Mouse (Mus musculus) forebrain, embryonic 15.5 days (tissue): Measurements from ENCODE around the gene Lrmda. TPM values are rescaled to one million over a fixed set of nuclear protein-coding genes. Genes with fewer than 3 reads are reported as not detected.
"Not testable (repeated sequence)": the region's sequence is repeated elsewhere in the genome, so short reads cannot be mapped to it uniquely, and the experiment has no call there.

Experiments
- ATAC-seq: fragments of 200-750 bp; cut with Nextera tagmentation; replicated peaks from 2 replicates; pipeline ENCODE4 v1.8.0; 2017; ENCODE audit warnings: mild to moderate bottlenecking, moderate TSS enrichment, moderate library complexity
- H3K27ac ChIP-seq: fragments of 300-500 bp; sonication (generic); replicated peaks from 2 replicates; pipeline ENCODE4 v1.5.1; 2015; ENCODE audit warnings: mild to moderate bottlenecking, inconsistent platforms
- H3K27me3 ChIP-seq: fragments of 300-500 bp; sonication (generic); 2 replicates; pipeline ENCODE4 v1.6.1; 2015; ENCODE audit warnings: inconsistent platforms
- H3K36me3 ChIP-seq: fragments of 300-500 bp; sonication (generic); 2 replicates; pipeline ENCODE4 v1.6.1; 2015; ENCODE audit warnings: mild to moderate bottlenecking, inconsistent platforms
- H3K4me1 ChIP-seq: fragments of 300-500 bp; sonication (generic); 2 replicates; pipeline ENCODE4 v1.6.1; 2015; ENCODE audit warnings: inconsistent platforms
- H3K4me2 ChIP-seq: fragments of 300-500 bp; sonication (generic); replicated peaks from 2 replicates; pipeline ENCODE4 v1.6.1; 2015; ENCODE audit warnings: mild to moderate bottlenecking, inconsistent platforms
- H3K4me3 ChIP-seq: fragments of 300-500 bp; sonication (generic); 2 replicates; pipeline ENCODE4 v1.5.1; 2015; ENCODE audit warnings: mild to moderate bottlenecking, inconsistent platforms
- H3K9ac ChIP-seq: fragments of 300-500 bp; sonication (generic); replicated peaks from 2 replicates; pipeline ENCODE4 v1.6.1; 2015; ENCODE audit warnings: mild to moderate bottlenecking, inconsistent platforms
- H3K9me3 ChIP-seq: fragments of 300-500 bp; sonication (generic); 2 replicates; pipeline ENCODE4 v1.6.1; 2016; ENCODE audit warnings: inconsistent platforms
- WGBS: fragments of 180-500 bp; shearing (Covaris S2); methylation state at CpG from one replicate; pipeline ENCODE4 v1.1.7; 2015; ENCODE audit warnings: mixed read lengths; 5-methylcytosine and 5-hydroxymethylcytosine counted together
- polyA plus RNA-seq: library from polyadenylated mRNA; unstranded; fragments of >200 nt; fragmentation: Nextera tagmentation; extraction: Ambion mirVana; gene quantifications from 2 replicates; pipeline ENCODE4 v1.2.1, GENCODE M21; 2015

The Lrmda gene
- polyA plus RNA-seq, 1 experiment from 2014 or later, result 0.15 TPM

GRCm38 (mm10) chr14:22577411-22578037 lies 558.0 kb downstream of the Lrmda start:
- WGBS, result 20% methylated on average over 13 of the region's 13 CpGs
- H3K4me2 ChIP-seq, result peak overlapping the region; percentile 28
- peaks cover 17% of the 10 kb centered on the region for H3K27me3 ChIP-seq
- peaks cover 16% of the 10 kb centered on the region for H3K4me1 ChIP-seq
- no peak overlapping the region for H3K4me3 ChIP-seq
- H3K36me3 ChIP-seq, result no peaks in the 10 kb centered on the region
- ATAC-seq, result 0 out of 2 replicates have a peak, but pooled peaks have one; percentile 15
- H3K9ac ChIP-seq, result 0 out of 2 replicates have a peak overlapping the region, but pooled peaks have one; percentile 15
- H3K9me3 ChIP-seq, result no peaks in the 10 kb centered on the region
- no peak overlapping the region for H3K27ac ChIP-seq

GRCm38 (mm10) chr14:22578224-22578623 lies 558.7 kb downstream of the Lrmda start:
- 16% methylated on average over 6 of the region's 6 CpGs for WGBS
- no peak overlapping the region for H3K9ac ChIP-seq
- no peaks in the 10 kb centered on the region for H3K9me3 ChIP-seq
- peak overlapping the region; percentile 28 for H3K4me2 ChIP-seq
- no peak overlapping the region for H3K4me3 ChIP-seq
- H3K36me3 ChIP-seq, result no peaks in the 10 kb centered on the region
- H3K27me3 ChIP-seq, result peaks cover 13% of the 10 kb centered on the region
- H3K27ac ChIP-seq, result no peak overlapping the region
- peak; percentile 40; the same call in 1 of the 2 replicates for ATAC-seq
- peaks cover 16% of the 10 kb centered on the region for H3K4me1 ChIP-seq

- ATAC-seq, result no peak
- 91% methylated on average over 3 of the region's 3 CpGs for WGBS
These were observed 559.5 kb downstream of the Lrmda start for GRCm38 (mm10) chr14:22578986-22579385.

GRCm38 (mm10) chr14:22582065-22582464 lies 562.6 kb downstream of the Lrmda start:
- no peak overlapping the region for H3K9ac ChIP-seq
- H3K4me1 ChIP-seq, result peaks cover 10% of the 10 kb centered on the region
- no peak for ATAC-seq
- 93% methylated on average over 9 of the region's 9 CpGs for WGBS
- no peaks in the 10 kb centered on the region for H3K9me3 ChIP-seq
- no peak overlapping the region for H3K4me3 ChIP-seq
- H3K4me2 ChIP-seq, result no peak overlapping the region
- no peaks in the 10 kb centered on the region for H3K36me3 ChIP-seq
- peaks cover 14% of the 10 kb centered on the region; the same call in 1 of the 2 replicates for H3K27me3 ChIP-seq
- no peak overlapping the region for H3K27ac ChIP-seq

More at GRCm38 (mm10) chr14:22578986-22579385, 559.5 kb downstream of the Lrmda start:
- H3K4me3 ChIP-seq, result no peak overlapping the region
- H3K9ac ChIP-seq, result no peak overlapping the region
- no peak overlapping the region for H3K27ac ChIP-seq
- H3K4me1 ChIP-seq, result peaks cover 16% of the 10 kb centered on the region
- H3K4me2 ChIP-seq, result no peak overlapping the region
- no peaks in the 10 kb centered on the region for H3K36me3 ChIP-seq
- H3K9me3 ChIP-seq, result no peaks in the 10 kb centered on the region
- peaks cover 12% of the 10 kb centered on the region for H3K27me3 ChIP-seq

GRCm38 (mm10) chr14:22586281-22586680 lies 566.8 kb downstream of the Lrmda start:
- H3K36me3 ChIP-seq, result no peaks in the 10 kb centered on the region
- H3K27ac ChIP-seq, result no peak overlapping the region
- H3K4me1 ChIP-seq, result no peaks in the 10 kb centered on the region
- no peak overlapping the region for H3K4me3 ChIP-seq
- no peak for ATAC-seq
- 84% methylated on average over 4 of the region's 4 CpGs for WGBS
- no peak overlapping the region for H3K9ac ChIP-seq
- no peaks in the 10 kb centered on the region for H3K9me3 ChIP-seq
- no peak overlapping the region for H3K4me2 ChIP-seq
- 0 out of 2 replicates have a peak, but pooled peaks cover 11% of the 10 kb centered on the region for H3K27me3 ChIP-seq

GRCm38 (mm10) chr14:22586796-22587195 lies 567.3 kb downstream of the Lrmda start:
- Histone ChIP-seq H3K36me3 (no peaks in the 10 kb centered on the region), H3K27ac (no peak overlapping the region), H3K27me3 (0 out of 2 replicates have a peak, but pooled peaks cover 14% of the 10 kb centered on the region), H3K9me3 (no peaks in the 10 kb centered on the region), H3K4me2 (no peak overlapping the region), H3K4me3 (no peak overlapping the region), H3K4me1 (no peaks in the 10 kb centered on the region), H3K9ac (no peak overlapping the region)
- 78% methylated on average over 4 of the region's 4 CpGs for WGBS
- no peak for ATAC-seq

GRCm38 (mm10) chr14:22587285-22587957 lies 567.9 kb downstream of the Lrmda start:
- no peak for ATAC-seq
- no peaks in the 10 kb centered on the region for H3K4me1 ChIP-seq
- 0 out of 2 replicates have a peak, but pooled peaks cover 14% of the 10 kb centered on the region for H3K27me3 ChIP-seq
- 55% methylated on average over 4 of the region's 4 CpGs for WGBS
- H3K9ac ChIP-seq, result no peak overlapping the region
- H3K4me2 ChIP-seq, result no peak overlapping the region
- H3K4me3 ChIP-seq, result no peak overlapping the region
- H3K36me3 ChIP-seq, result no peaks in the 10 kb centered on the region
- no peak overlapping the region for H3K27ac ChIP-seq
- H3K9me3 ChIP-seq, result no peaks in the 10 kb centered on the region

GRCm38 (mm10) chr14:22587958-22588296 lies 568.4 kb downstream of the Lrmda start:
- Histone ChIP-seq H3K4me3 (no peak overlapping the region), H3K27me3 (0 out of 2 replicates have a peak, but pooled peaks cover 14% of the 10 kb centered on the region), H3K9me3 (no peaks in the 10 kb centered on the region), H3K4me1 (no peaks in the 10 kb centered on the region), H3K4me2 (no peak overlapping the region), H3K9ac (no peak overlapping the region), H3K36me3 (no peaks in the 10 kb centered on the region), H3K27ac (no peak overlapping the region)
- WGBS, result 44% methylated on average over 4 of the region's 4 CpGs
- no peak for ATAC-seq

- not testable (repeated sequence) for H3K4me2 ChIP-seq, H3K36me3 ChIP-seq
These were observed 568.9 kb downstream of the Lrmda start for GRCm38 (mm10) chr14:22588394-22588793.

GRCm38 (mm10) chr14:22589503-22590215 lies 570.1 kb downstream of the Lrmda start:
- no peaks in the 10 kb centered on the region for H3K36me3 ChIP-seq
- H3K4me2 ChIP-seq, result no peak overlapping the region
- H3K27ac ChIP-seq, result no peak overlapping the region
- WGBS, result 30% methylated on average over 7 of the region's 7 CpGs
- H3K9ac ChIP-seq, result no peak overlapping the region
- no peaks in the 10 kb centered on the region for H3K9me3 ChIP-seq
- H3K27me3 ChIP-seq, result 0 out of 2 replicates have a peak, but pooled peaks cover 14% of the 10 kb centered on the region
- no peak for ATAC-seq
- no peak overlapping the region for H3K4me3 ChIP-seq
- H3K4me1 ChIP-seq, result no peaks in the 10 kb centered on the region

More at GRCm38 (mm10) chr14:22588394-22588793, 568.9 kb downstream of the Lrmda start:
- 95% methylated on average over 1 of the region's 1 CpGs for WGBS
- H3K9me3 ChIP-seq, ATAC-seq, H3K9ac ChIP-seq, H3K4me1 ChIP-seq, H3K4me3 ChIP-seq, H3K27ac ChIP-seq: not testable (repeated sequence)
- 0 out of 2 replicates have a peak, but pooled peaks cover 14% of the 10 kb centered on the region for H3K27me3 ChIP-seq

- Histone ChIP-seq H3K4me2 (no peak overlapping the region), H3K27ac (no peak overlapping the region), H3K4me1 (no peaks in the 10 kb centered on the region), H3K36me3 (no peaks in the 10 kb centered on the region), H3K9me3 (no peaks in the 10 kb centered on the region), H3K9ac (no peak overlapping the region), H3K4me3 (no peak overlapping the region), H3K27me3 (0 out of 2 replicates have a peak, but pooled peaks cover 10% of the 10 kb centered on the region)
- WGBS, result 73% methylated on average over 2 of the region's 2 CpGs
- no peak for ATAC-seq
These were observed 571.7 kb downstream of the Lrmda start for GRCm38 (mm10) chr14:22591186-22591585.

- 81% methylated on average over 2 of the region's 2 CpGs for WGBS
- no peak overlapping the region for H3K27ac ChIP-seq
- no peak for ATAC-seq
- H3K4me2 ChIP-seq, result no peak overlapping the region
- no peaks in the 10 kb centered on the region for H3K27me3 ChIP-seq
- no peak overlapping the region for H3K4me3 ChIP-seq
- H3K9ac ChIP-seq, result no peak overlapping the region
- peaks cover 6% of the 10 kb centered on the region; the same call in 1 of the 2 replicates for H3K9me3 ChIP-seq
- H3K36me3 ChIP-seq, result no peaks in the 10 kb centered on the region
- peaks cover 25% of the 10 kb centered on the region for H3K4me1 ChIP-seq
These were observed 578.0 kb downstream of the Lrmda start for GRCm38 (mm10) chr14:22597508-22597907.
